Mouse (Mus musculus) embryonic facial prominence, embryonic 14.5 days (tissue): ENCODE results near the gene Gm36028. TPM values are rescaled to one million over a fixed set of nuclear protein-coding genes. Genes with fewer than 3 reads are reported as not detected.
A peak's percentile ranks its signal among the peaks of the same experiment; 100 is the strongest.

Experiments
- ATAC-seq: fragments of 200-750 bp; cut with Nextera tagmentation; 2 replicates; pipeline ENCODE4 v1.8.0; 2017; ENCODE audit warnings: low read depth, moderate number of reproducible peaks, moderate TSS enrichment
- DNase-seq: peaks from one replicate; pipeline ENCODE4 v3.0.0-alpha.2; 2015; ENCODE audit warnings: low spot score
- H3K27ac ChIP-seq: fragments of 300-500 bp; sonication (generic); replicated peaks from 2 replicates; pipeline ENCODE4 v1.5.1; 2014; ENCODE audit warnings: low read depth, mild to moderate bottlenecking, low read length, moderate library complexity
- H3K27me3 ChIP-seq: fragments of 300-500 bp; sonication (generic); replicated peaks from 2 replicates; pipeline ENCODE4 v1.6.1; 2014; ENCODE audit warnings: low read length; ENCODE audit not compliant: control insufficient read depth, insufficient read depth
- H3K36me3 ChIP-seq: fragments of 300-500 bp; sonication (generic); 2 replicates; pipeline ENCODE4 v1.6.1; 2014; ENCODE audit warnings: low read length, mixed read lengths; ENCODE audit not compliant: control insufficient read depth, insufficient read depth
- H3K4me1 ChIP-seq: fragments of 300-500 bp; sonication (generic); 2 replicates; pipeline ENCODE4 v1.6.1; 2014; ENCODE audit warnings: antibody characterized with exemption, low read length; ENCODE audit not compliant: control insufficient read depth, insufficient read depth
- H3K4me2 ChIP-seq: fragments of 300-500 bp; sonication (generic); 2 replicates; pipeline ENCODE4 v1.6.1; 2014; ENCODE audit warnings: low read depth, mild to moderate bottlenecking, low read length, moderate library complexity, mixed read lengths
- H3K4me3 ChIP-seq: fragments of 300-500 bp; sonication (generic); 2 replicates; pipeline ENCODE4 v1.5.1; 2014; ENCODE audit warnings: low read depth, mild to moderate bottlenecking, low read length
- H3K9ac ChIP-seq: fragments of 300-500 bp; sonication (generic); 2 replicates; pipeline ENCODE4 v1.6.1; 2014; ENCODE audit warnings: low read depth, mild to moderate bottlenecking, low read length, moderate library complexity, mixed read lengths
- H3K9me3 ChIP-seq: fragments of 300-500 bp; sonication (generic); 2 replicates; pipeline ENCODE4 v1.6.1; 2016; ENCODE audit warnings: low read length; ENCODE audit not compliant: control insufficient read depth
- WGBS: fragments of 180-500 bp; shearing (Covaris S2); extraction: QIAGEN DNeasy Blood & Tissue Kit; methylation state at CpG from one replicate; pipeline ENCODE4 v1.1.7; 2014; 5-methylcytosine and 5-hydroxymethylcytosine counted together
- polyA plus RNA-seq: library from polyadenylated mRNA; unstranded; fragments of >200 nt; fragmentation: Nextera tagmentation; extraction: Ambion mirVana; gene quantifications from 2 replicates; pipeline ENCODE4 v1.2.1, GENCODE M21; 2014

Gm36028 gene
- polyA plus RNA-seq, 1 experiment from 2014 or later, result not detected

DNA sequence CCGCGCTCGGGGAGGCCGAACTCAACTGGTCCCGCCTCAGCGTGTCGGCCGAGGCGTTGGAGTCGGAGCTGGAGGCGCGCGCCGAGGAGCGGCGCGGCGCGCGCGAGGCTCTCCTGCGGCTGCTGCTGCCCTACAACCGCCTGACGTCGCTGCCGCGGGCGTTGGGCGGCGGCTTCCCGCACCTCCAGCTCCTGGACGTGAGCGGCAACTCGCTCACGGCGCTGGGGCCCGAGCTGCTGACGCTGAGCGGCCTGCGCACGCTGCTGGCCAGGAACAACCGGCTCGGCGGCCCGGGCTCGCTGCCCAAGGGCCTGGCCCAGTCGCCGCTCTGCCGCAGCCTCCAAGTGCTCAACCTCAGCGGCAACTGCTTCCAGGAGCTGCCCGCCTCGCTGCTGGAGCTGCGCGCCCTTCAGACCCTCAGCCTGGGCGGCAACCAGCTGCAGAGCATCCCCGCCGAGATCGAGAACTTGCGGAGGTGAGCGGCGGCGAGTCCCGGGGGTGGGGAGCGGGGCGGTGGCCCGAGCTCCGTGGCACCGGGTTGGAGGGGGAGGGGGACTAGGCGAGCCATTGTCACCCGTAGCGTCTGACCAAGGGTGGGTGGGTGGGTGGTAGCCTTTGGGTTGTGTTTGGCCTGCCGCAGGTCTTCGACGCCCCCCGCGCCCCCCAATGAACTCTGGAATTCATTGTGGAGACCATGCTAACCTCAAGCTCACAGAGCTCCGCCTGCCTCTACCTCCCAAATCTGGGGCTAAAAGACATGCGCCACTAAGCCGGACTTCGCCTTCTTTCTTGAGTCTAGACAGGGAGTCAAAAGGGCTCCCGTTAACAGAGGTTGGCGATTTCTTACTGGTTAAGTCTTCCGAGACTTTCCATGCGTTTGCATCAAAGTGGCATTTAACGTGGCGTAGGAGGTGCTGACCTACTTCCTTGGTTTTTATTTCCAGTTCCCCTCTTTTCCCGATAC is 7.8 kb upstream of the Gm36028 start:
- Histone ChIP-seq H3K27ac (peak overlapping the region; percentile 99), H3K36me3 (peaks cover 13% of the 10 kb centered on the region), H3K9me3 (no peaks in the 10 kb centered on the region), H3K27me3 (no peaks in the 10 kb centered on the region), H3K9ac (peak overlapping the region; percentile 98), H3K4me3 (peak overlapping the region; percentile 97), H3K4me2 (peak overlapping the region; percentile 76), H3K4me1 (peaks cover 15% of the 10 kb centered on the region)
- WGBS, result 0% methylated on average over 25 of the region's 87 CpGs
- ATAC-seq (peak; percentile 81), DNase-seq (peak; percentile 76)

DNA sequence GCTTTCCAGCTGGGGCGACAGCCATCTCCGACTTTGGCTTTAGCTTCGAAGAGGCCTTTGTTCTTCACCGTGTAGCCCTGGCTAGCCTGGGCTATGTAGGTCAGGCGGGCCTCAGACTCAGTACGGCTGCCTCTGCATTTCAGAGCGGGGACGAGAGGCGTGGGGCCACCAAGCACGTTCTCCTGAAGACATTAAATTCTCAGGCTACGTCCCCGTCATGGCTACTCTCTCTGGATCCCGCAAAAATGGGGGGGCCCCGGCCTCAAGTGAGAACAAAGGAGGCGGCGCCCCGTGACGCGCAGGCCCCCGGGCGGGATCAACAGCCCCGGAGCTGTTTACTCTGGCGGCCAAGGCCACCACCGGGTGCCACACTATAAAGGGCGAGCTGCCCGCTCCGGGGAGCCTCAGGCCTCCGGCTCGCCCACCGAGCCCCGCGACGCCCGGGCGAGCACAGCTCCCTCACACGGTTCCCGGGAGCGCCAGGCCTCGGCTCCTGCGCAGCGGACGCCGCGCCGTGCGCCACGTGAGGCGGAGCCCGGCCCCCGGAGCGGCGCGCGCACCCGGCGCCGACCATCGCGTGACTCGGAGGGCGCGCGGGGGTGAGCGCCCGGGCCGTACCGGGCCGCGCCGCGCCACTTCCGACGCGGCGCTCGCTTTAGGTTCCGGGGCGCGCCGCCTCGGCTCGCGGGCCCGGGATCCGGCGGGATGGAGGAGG is 7.0 kb upstream of the Gm36028 start, which contains the start of gene Lrrc58:
Gene Lrrc58 (plus strand): TSS at position 599 of the 715 bp plus-strand sequence.
- Histone ChIP-seq H3K4me3 (peak within 1 kb of the TSS; percentile 97), H3K27ac (peak within 1 kb of the TSS; percentile 99), H3K9me3 (no peaks in the 10 kb centered on the region), H3K4me1 (peaks cover 15% of the 10 kb centered on the region), H3K36me3 (peaks cover 13% of the 10 kb centered on the region), H3K4me2 (peak within 1 kb of the TSS; percentile 76), H3K9ac (peak within 1 kb of the TSS; percentile 98), H3K27me3 (no peaks in the 10 kb centered on the region)
- ATAC-seq (peak; percentile 95), DNase-seq (peak; percentile 91)
- 1% methylated on average over 31 of the region's 86 CpGs for WGBS

DNA sequence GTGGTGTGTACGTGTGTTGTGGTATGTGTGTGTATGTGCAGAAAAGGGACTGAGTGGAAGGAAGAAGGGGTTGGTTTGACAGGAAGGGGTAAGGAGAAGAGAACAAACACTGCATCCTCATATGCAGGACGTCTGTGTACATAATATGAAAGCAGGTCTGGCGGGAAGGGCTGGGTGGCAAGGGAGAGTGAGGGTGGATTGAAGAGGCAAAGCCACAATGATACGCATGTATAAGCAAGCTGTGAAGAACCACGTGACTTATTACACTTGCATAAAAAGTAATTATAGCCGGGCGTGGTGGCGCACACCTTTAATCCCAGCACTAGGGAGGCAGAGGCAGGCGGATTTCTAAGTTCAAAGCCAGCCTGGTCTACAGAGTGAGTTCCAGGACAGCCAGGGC is 4.9 kb upstream of the Gm36028 start:
- H3K27me3 ChIP-seq, result no peaks in the 10 kb centered on the region
- no peaks in the 10 kb centered on the region for H3K9me3 ChIP-seq
- peaks cover 8% of the 10 kb centered on the region; the same call in 1 of the 2 replicates for H3K36me3 ChIP-seq
- WGBS, result 86% methylated on average over 9 of the region's 9 CpGs
- no peak overlapping the region for H3K27ac ChIP-seq
- H3K4me1 ChIP-seq, result peaks cover 12% of the 10 kb centered on the region
- no peak for ATAC-seq
- H3K9ac ChIP-seq, result no peak overlapping the region
- H3K4me2 ChIP-seq, result no peak overlapping the region
- H3K4me3 ChIP-seq, result no peak overlapping the region
- no peak for DNase-seq

DNA sequence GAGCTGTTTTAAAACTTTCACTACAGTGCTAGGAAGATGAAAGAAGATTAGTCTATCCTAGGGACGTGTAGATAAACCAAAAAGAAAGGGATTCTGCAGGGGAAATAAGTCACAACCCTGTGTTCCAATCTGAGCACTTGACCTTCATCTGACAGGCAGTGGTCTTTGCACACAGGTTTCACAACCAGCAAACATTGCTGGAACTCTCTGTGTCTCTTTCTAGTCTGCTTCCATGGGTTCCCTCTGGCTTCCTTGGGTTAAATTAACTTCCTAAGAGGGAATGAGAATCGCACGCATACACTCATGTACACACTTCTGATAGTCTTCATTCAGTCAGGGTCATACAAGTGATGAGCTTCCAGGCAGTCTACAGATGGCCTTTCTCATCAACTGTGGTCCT is 2.9 kb upstream of the Gm36028 start:
- ATAC-seq (no peak), DNase-seq (no peak)
- Histone ChIP-seq H3K4me3 (no peak overlapping the region), H3K9ac (no peak overlapping the region), H3K36me3 (no peaks in the 10 kb centered on the region), H3K27me3 (no peaks in the 10 kb centered on the region), H3K27ac (no peak overlapping the region), H3K4me1 (peaks cover 5% of the 10 kb centered on the region; the same call in 1 of the 2 replicates), H3K4me2 (no peak overlapping the region), H3K9me3 (no peaks in the 10 kb centered on the region)
- 82% methylated on average over 3 of the region's 3 CpGs for WGBS

DNA sequence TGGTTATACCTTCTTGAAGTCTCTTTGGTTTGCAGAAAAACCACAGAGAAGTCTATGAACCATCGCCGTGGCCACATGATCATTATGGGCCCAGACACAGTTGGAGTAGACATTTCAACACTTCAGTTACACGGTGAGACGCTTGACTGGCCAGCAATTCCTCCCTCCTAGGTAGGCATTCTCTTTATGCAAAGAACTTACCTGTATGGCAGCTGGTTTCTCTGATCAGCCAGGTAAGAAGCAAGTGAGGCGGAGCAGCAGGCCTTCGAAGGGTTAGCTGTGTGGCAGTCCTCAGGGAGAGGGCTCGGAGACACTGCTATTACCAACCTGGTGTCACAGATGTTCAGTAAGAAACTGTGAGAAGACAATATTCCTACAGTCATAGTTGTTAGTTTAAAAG is 733 bp downstream of the Gm36028 start:
- H3K9me3 ChIP-seq, result no peaks in the 10 kb centered on the region
- H3K4me1 ChIP-seq, result no peaks in the 10 kb centered on the region
- no peak for ATAC-seq
- no peak overlapping the region for H3K9ac ChIP-seq
- no peak overlapping the region for H3K4me2 ChIP-seq
- H3K36me3 ChIP-seq, result no peaks in the 10 kb centered on the region
- DNase-seq, result no peak
- H3K4me3 ChIP-seq, result no peak overlapping the region
- no peak overlapping the region for H3K27ac ChIP-seq
- no peaks in the 10 kb centered on the region for H3K27me3 ChIP-seq
- 69% methylated on average over 7 of the region's 7 CpGs for WGBS

DNA sequence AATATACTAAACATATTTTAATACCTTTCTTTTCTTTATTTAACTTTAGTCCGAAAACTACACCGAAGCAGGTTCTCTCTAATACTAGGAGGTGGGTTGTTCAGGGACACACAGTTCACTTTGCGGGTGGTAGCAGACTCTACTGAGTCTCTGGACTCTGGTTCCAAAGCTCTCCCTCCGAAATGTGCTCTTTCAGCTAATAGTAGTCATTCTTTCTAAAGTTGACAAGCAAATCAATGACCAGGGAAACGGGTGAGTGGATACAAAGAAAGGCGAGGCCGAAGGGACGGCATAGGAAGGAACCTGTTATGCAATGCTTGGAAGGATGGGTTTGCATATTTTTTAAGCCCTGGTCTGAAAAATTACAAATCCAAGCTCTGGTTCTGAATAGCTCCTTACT is 3.5 kb downstream of the Gm36028 start:
- ATAC-seq (no peak), DNase-seq (no peak)
- Histone ChIP-seq H3K4me1 (peaks cover 14% of the 10 kb centered on the region), H3K4me3 (no peak overlapping the region), H3K9me3 (no peaks in the 10 kb centered on the region), H3K9ac (no peak overlapping the region), H3K36me3 (no peaks in the 10 kb centered on the region), H3K4me2 (no peak overlapping the region), H3K27ac (no peak overlapping the region), H3K27me3 (no peaks in the 10 kb centered on the region)
- WGBS, result 82% methylated on average over 8 of the region's 8 CpGs

DNA sequence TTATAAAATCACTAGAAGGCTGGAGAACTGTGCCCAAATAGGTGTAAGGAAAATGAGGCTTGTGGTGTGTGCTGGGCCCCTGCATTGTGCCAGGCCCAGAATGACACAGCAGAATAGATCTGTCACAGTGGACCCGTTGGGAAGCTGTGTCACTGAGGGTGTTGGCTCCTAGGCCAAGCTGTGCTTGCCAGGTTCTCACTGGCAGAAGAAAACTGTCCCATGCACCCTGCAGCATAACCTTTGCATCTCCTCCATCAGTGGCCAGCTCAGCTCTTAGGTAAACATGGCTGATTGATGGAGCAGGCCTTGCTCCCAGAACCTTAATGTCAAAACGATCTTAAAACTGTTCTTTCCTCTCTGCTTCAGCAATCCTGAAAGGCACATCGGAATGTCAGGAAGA is 4.6 kb downstream of the Gm36028 start:
- no peak overlapping the region for H3K4me3 ChIP-seq
- no peak overlapping the region for H3K27ac ChIP-seq
- H3K4me2 ChIP-seq, result no peak overlapping the region
- DNase-seq (no peak), ATAC-seq (no peak)
- no peaks in the 10 kb centered on the region for H3K36me3 ChIP-seq
- 70% methylated on average over 3 of the region's 3 CpGs for WGBS
- H3K9me3 ChIP-seq, result no peaks in the 10 kb centered on the region
- H3K4me1 ChIP-seq, result peaks cover 19% of the 10 kb centered on the region
- H3K27me3 ChIP-seq, result no peaks in the 10 kb centered on the region
- no peak overlapping the region for H3K9ac ChIP-seq

DNA sequence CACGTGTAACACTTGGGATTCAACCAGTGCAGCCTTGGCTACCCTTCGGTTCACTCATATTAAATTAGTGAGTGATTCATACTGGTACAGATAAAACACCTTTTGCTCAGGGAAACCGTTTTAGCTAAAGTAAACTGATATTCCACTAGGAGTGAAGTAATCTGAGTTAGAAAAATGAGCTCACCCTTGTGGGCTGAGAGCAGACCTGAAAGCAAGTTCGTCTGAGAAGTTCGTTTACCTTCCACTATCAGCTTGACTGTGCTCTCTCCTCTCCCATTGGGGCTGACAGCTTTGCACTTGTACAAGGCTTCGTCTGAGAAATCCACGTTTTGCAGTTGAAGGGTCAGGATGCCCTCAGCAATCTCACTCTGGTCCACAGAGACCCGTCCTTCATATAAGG is 5.4 kb downstream of the Gm36028 start:
- Histone ChIP-seq H3K27ac (no peak overlapping the region), H3K9me3 (no peaks in the 10 kb centered on the region), H3K9ac (no peak overlapping the region), H3K4me1 (peaks cover 20% of the 10 kb centered on the region), H3K36me3 (no peaks in the 10 kb centered on the region), H3K27me3 (no peaks in the 10 kb centered on the region), H3K4me3 (no peak overlapping the region), H3K4me2 (no peak overlapping the region)
- DNase-seq, result no peak
- no peak for ATAC-seq
- WGBS, result 53% methylated on average over 8 of the region's 8 CpGs
